Mouse (Mus musculus) intestine, embryonic 14.5 days (tissue): ENCODE measurements around the gene Krtap9-5. TPM values are rescaled to one million over a fixed set of nuclear protein-coding genes. Genes with fewer than 3 reads are reported as not detected.
A peak's percentile ranks its signal among the peaks of the same experiment; 100 is the strongest.

Source experiments
- ATAC-seq: fragments of 200-750 bp; cut with Nextera tagmentation; replicated peaks from 2 replicates; pipeline ENCODE4 v1.8.0; 2017; ENCODE audit warnings: low read depth, moderate number of reproducible peaks, moderate TSS enrichment, moderate library complexity; ENCODE audit not compliant: low FRiP score, low TSS enrichment
- DNase-seq: peaks from one replicate; pipeline ENCODE4 v3.0.0-alpha.2; 2018; ENCODE audit warnings: low spot score
- H3K27ac ChIP-seq: fragments of 300-500 bp; sonication (generic); 2 replicates; pipeline ENCODE4 v1.5.1; 2014; ENCODE audit warnings: low read depth, mild to moderate bottlenecking, control low read depth
- H3K27me3 ChIP-seq: fragments of 300-500 bp; sonication (generic); replicated peaks from 2 replicates; pipeline ENCODE4 v1.6.1; 2014; ENCODE audit warnings: low read length, control low read depth; ENCODE audit not compliant: control insufficient read depth, insufficient read depth
- H3K36me3 ChIP-seq: fragments of 300-500 bp; sonication (generic); 2 replicates; pipeline ENCODE4 v1.6.1; 2014; ENCODE audit warnings: low read length, control low read depth; ENCODE audit not compliant: control insufficient read depth, insufficient read depth
- H3K4me1 ChIP-seq: fragments of 300-500 bp; sonication (generic); replicated peaks from 2 replicates; pipeline ENCODE4 v1.6.1; 2014; ENCODE audit warnings: low read length, control low read depth, mixed read lengths; ENCODE audit not compliant: control insufficient read depth, insufficient read depth
- H3K4me2 ChIP-seq: fragments of 300-500 bp; sonication (generic); 2 replicates; pipeline ENCODE4 v1.6.1; 2014; ENCODE audit warnings: low read length
- H3K4me3 ChIP-seq: fragments of 300-500 bp; sonication (generic); 2 replicates; pipeline ENCODE4 v1.5.1; 2014; ENCODE audit warnings: low read depth, low read length, control low read depth, mixed read lengths
- H3K9ac ChIP-seq: fragments of 300-500 bp; sonication (generic); 2 replicates; pipeline ENCODE4 v1.6.1; 2014; ENCODE audit warnings: mild to moderate bottlenecking, low read length
- H3K9me3 ChIP-seq: fragments of 300-500 bp; sonication (generic); 2 replicates; pipeline ENCODE4 v1.6.1; 2016; ENCODE audit warnings: low read length, control low read depth; ENCODE audit not compliant: control insufficient read depth
- WGBS: fragments of 180-500 bp; shearing (Covaris S2); extraction: QIAGEN DNeasy Blood & Tissue Kit; methylation state at CpG from one replicate; pipeline ENCODE4 v1.1.7; 2014; 5-methylcytosine and 5-hydroxymethylcytosine counted together
- polyA plus RNA-seq: library from polyadenylated mRNA; unstranded; fragments of >200 nt; fragmentation: Nextera tagmentation; extraction: Ambion mirVana; gene quantifications from 2 replicates; pipeline ENCODE4 v1.2.1, GENCODE M21; 2014

The Krtap9-5 gene
- polyA plus RNA-seq, 1 experiment from 2014 or later, result not detected

GRCm38 (mm10) chr11:99983442-99983841 is 35.2 kb downstream of the Krtap9-5 start:
- no peaks in the 10 kb centered on the region for H3K4me1 ChIP-seq
- no peaks in the 10 kb centered on the region for H3K9me3 ChIP-seq
- 98% methylated on average over 1 of the region's 1 CpGs for WGBS
- no peak overlapping the region for H3K9ac ChIP-seq
- no peak overlapping the region for H3K4me2 ChIP-seq
- no peak for DNase-seq
- no peak for ATAC-seq
- no peak overlapping the region for H3K4me3 ChIP-seq
- no peak overlapping the region for H3K27ac ChIP-seq
- H3K36me3 ChIP-seq, result no peaks in the 10 kb centered on the region
- H3K27me3 ChIP-seq, result no peaks in the 10 kb centered on the region

GRCm38 (mm10) chr11:99985291-99986092 is 37.2 kb downstream of the Krtap9-5 start:
- no peak overlapping the region for H3K4me2 ChIP-seq
- 81% methylated on average over 20 of the region's 20 CpGs for WGBS
- H3K4me3 ChIP-seq, result no peak overlapping the region
- H3K27me3 ChIP-seq, result no peaks in the 10 kb centered on the region
- no peaks in the 10 kb centered on the region for H3K36me3 ChIP-seq
- no peak overlapping the region for H3K27ac ChIP-seq
- H3K9ac ChIP-seq, result no peak overlapping the region
- H3K9me3 ChIP-seq, result no peaks in the 10 kb centered on the region
- no peaks in the 10 kb centered on the region for H3K4me1 ChIP-seq
- no peak for ATAC-seq
- DNase-seq, result no peak

- 84% methylated on average over 8 of the region's 8 CpGs for WGBS
These were observed 37.9 kb downstream of the Krtap9-5 start, which contains the start of gene Krtap16-1 for GRCm38 (mm10) chr11:99986180-99986647. Gene Krtap16-1 (minus strand): TSS chr11:99986597.

GRCm38 (mm10) chr11:99988530-99988929 is 40.3 kb downstream of the Krtap9-5 start:
- no peak overlapping the region for H3K9ac ChIP-seq
- no peak for DNase-seq
- WGBS, result 87% methylated on average over 3 of the region's 3 CpGs

More at GRCm38 (mm10) chr11:99986180-99986647, 37.9 kb downstream of the Krtap9-5 start, which contains the start of gene Krtap16-1:
- Histone ChIP-seq H3K9me3 (no peaks in the 10 kb centered on the region), H3K9ac (no peak within 1 kb of the TSS), H3K27me3 (no peaks in the 10 kb centered on the region), H3K4me2 (no peak within 1 kb of the TSS), H3K27ac (no peak within 1 kb of the TSS), H3K4me1 (no peaks in the 10 kb centered on the region), H3K4me3 (no peak within 1 kb of the TSS), H3K36me3 (no peaks in the 10 kb centered on the region)
- DNase-seq (no peak), ATAC-seq (no peak)

GRCm38 (mm10) chr11:99989881-99990405 is 41.7 kb downstream of the Krtap9-5 start:
- no peak overlapping the region for H3K27ac ChIP-seq
- ATAC-seq (no peak), DNase-seq (no peak)
- H3K4me1 ChIP-seq, result peaks cover 3% of the 10 kb centered on the region; the same call in 1 of the 2 replicates
- no peak overlapping the region for H3K9ac ChIP-seq
- H3K4me3 ChIP-seq, result no peak overlapping the region
- H3K36me3 ChIP-seq, result no peaks in the 10 kb centered on the region
- H3K9me3 ChIP-seq, result no peaks in the 10 kb centered on the region
- H3K4me2 ChIP-seq, result no peak overlapping the region
- 84% methylated on average over 6 of the region's 6 CpGs for WGBS
- 0 out of 2 replicates have a peak, but pooled peaks cover 6% of the 10 kb centered on the region for H3K27me3 ChIP-seq

More at GRCm38 (mm10) chr11:99988530-99988929, 40.3 kb downstream of the Krtap9-5 start:
- H3K4me2 ChIP-seq, result no peak overlapping the region
- no peaks in the 10 kb centered on the region for H3K4me1 ChIP-seq
- H3K27me3 ChIP-seq, result no peaks in the 10 kb centered on the region
- no peaks in the 10 kb centered on the region for H3K9me3 ChIP-seq
- ATAC-seq, result no peak
- H3K27ac ChIP-seq, result no peak overlapping the region
- H3K36me3 ChIP-seq, result no peaks in the 10 kb centered on the region
- H3K4me3 ChIP-seq, result no peak overlapping the region

GRCm38 (mm10) chr11:99990571-99990970 is 42.3 kb downstream of the Krtap9-5 start:
- Histone ChIP-seq H3K27me3 (0 out of 2 replicates have a peak, but pooled peaks cover 6% of the 10 kb centered on the region), H3K9me3 (no peaks in the 10 kb centered on the region), H3K4me1 (peaks cover 3% of the 10 kb centered on the region; the same call in 1 of the 2 replicates), H3K27ac (no peak overlapping the region), H3K9ac (no peak overlapping the region), H3K4me2 (no peak overlapping the region), H3K36me3 (no peaks in the 10 kb centered on the region), H3K4me3 (no peak overlapping the region)
- no peak for ATAC-seq
- no peak for DNase-seq
- WGBS, result 81% methylated on average over 3 of the region's 3 CpGs

- Histone ChIP-seq H3K36me3 (no peaks in the 10 kb centered on the region), H3K9ac (no peak within 1 kb of the TSS), H3K27me3 (0 out of 2 replicates have a peak, but pooled peaks cover 6% of the 10 kb centered on the region), H3K27ac (no peak within 1 kb of the TSS), H3K4me1 (peaks cover 3% of the 10 kb centered on the region; the same call in 1 of the 2 replicates), H3K9me3 (no peaks in the 10 kb centered on the region), H3K4me3 (no peak within 1 kb of the TSS), H3K4me2 (peak within 1 kb of the TSS; percentile 1; the same call in 1 of the 2 replicates)
- no peak for DNase-seq
- WGBS, result 19% methylated on average over 26 of the region's 26 CpGs
- ATAC-seq, result no peak
These were observed 45.5 kb downstream of the Krtap9-5 start, which contains the start of gene Krtap17-1 for GRCm38 (mm10) chr11:99993620-99994383. Gene Krtap17-1 (minus strand): TSS chr11:99993994.

GRCm38 (mm10) chr11:99994384-99994661 is 46.0 kb downstream of the Krtap9-5 start:
- DNase-seq (no peak), ATAC-seq (no peak)
- H3K9ac ChIP-seq, result no peak overlapping the region
- 25% methylated on average over 4 of the region's 4 CpGs for WGBS
- H3K27ac ChIP-seq, result no peak overlapping the region
- H3K4me3 ChIP-seq, result no peak overlapping the region
- H3K4me2 ChIP-seq, result no peak overlapping the region
- H3K27me3 ChIP-seq, result 0 out of 2 replicates have a peak, but pooled peaks cover 6% of the 10 kb centered on the region
- no peaks in the 10 kb centered on the region for H3K9me3 ChIP-seq
- H3K4me1 ChIP-seq, result peaks cover 3% of the 10 kb centered on the region; the same call in 1 of the 2 replicates
- H3K36me3 ChIP-seq, result no peaks in the 10 kb centered on the region
